Mouse (Mus musculus): ENCODE measurements around the gene Rab13.

- TF ChIP-seq GATA1 (IDR thresholded peaks at IDR 0.05; ENCODE audit: low read length) (no peak), TAL1 (IDR thresholded peaks at IDR 0.05; ENCODE audit: low read length) (no peak)
Observed at GRCm38 (mm10) chr3:90215825-90216380, 2.4 kb downstream of the Rab13 start.
